Mouse (Mus musculus) c-Kit-negative CD71-positive TER-119-positive erythroid progenitor cells, embryonic 14.5 days (primary cell): ENCODE measurements around the gene Snapc1.
A peak's percentile ranks its signal among the peaks of the same experiment; 100 is the strongest.

Source experiments
- DNase-seq: peaks from one replicate; pipeline ENCODE4 v3.0.0-alpha.2; 2013; ENCODE audit warnings: low read depth, low spot score

Gene Snapc1

GRCm38 (mm10) chr12:73989594-73989993, 25.3 kb downstream of the Snapc1 start:
- no peak for DNase-seq

GRCm38 (mm10) chr12:73996906-73997296, 32.6 kb downstream of the Snapc1 start:
- no peak for DNase-seq

GRCm38 (mm10) chr12:73997297-73998127, 33.2 kb downstream of the Snapc1 start, which contains the start of gene Syt16:
Syt16 (plus strand) TSS chr12:73997661.
- no peak for DNase-seq

GRCm38 (mm10) chr12:73998128-73998456, 33.8 kb downstream of the Snapc1 start:
- no peak for DNase-seq

GRCm38 (mm10) chr12:74002449-74002848, 38.2 kb downstream of the Snapc1 start:
- DNase-seq = no peak

- DNase-seq = no peak
These were observed 45.2 kb downstream of the Snapc1 start for GRCm38 (mm10) chr12:74009448-74009911.

GRCm38 (mm10) chr12:74013739-74014138, 49.5 kb downstream of the Snapc1 start:
- peak; percentile 12 for DNase-seq

GRCm38 (mm10) chr12:74014739-74015270, 50.5 kb downstream of the Snapc1 start:
- peak; percentile 11 for DNase-seq

- DNase-seq = no peak
These were observed 51.2 kb downstream of the Snapc1 start for GRCm38 (mm10) chr12:74015491-74015890.

- DNase-seq = no peak
These were observed 59.0 kb downstream of the Snapc1 start for GRCm38 (mm10) chr12:74023260-74023659.

- DNase-seq = no peak
These were observed 60.6 kb downstream of the Snapc1 start for GRCm38 (mm10) chr12:74024912-74025311.
